ENCODE assay signal across 21 mouse cellular contexts in genomic region chr6:73645378-73645777, GRCm38 (mm10).
DNase-seq lines count a peak whose midpoint lies in the region; ATAC-seq and TF ChIP-seq lines count a peak whose summit lies in the region.
"Had no signal": no experiment of that assay in that cellular context is flagged by ENCODE, and none has a peak within 500 bp of the region (broad histone marks: within the 10 kb centered on the region; RNA-seq: fewer than 3 reads in every experiment).

No protein-coding gene starts in this region.

- H3K36me3 ChIP-seq in forebrain, embryonic 15.5 days: no peaks in the 10 kb centered on the region
- H3K36me3 ChIP-seq in forebrain, embryonic 13.5 days (ENCODE audit: poor library complexity, severe bottlenecking): no peaks in the 10 kb centered on the region
- no peaks in the 10 kb centered on the region for H3K36me3 ChIP-seq in hindbrain, embryonic 16.5 days (ENCODE audit: control insufficient read depth, insufficient read depth, low read length)
- no peaks in the 10 kb centered on the region for H3K36me3 ChIP-seq in hindbrain, embryonic 10.5 days
- H3K36me3 ChIP-seq in midbrain, postnatal 0 days (ENCODE audit: insufficient read depth, low read length): no peaks in the 10 kb centered on the region
- no peaks in the 10 kb centered on the region for H3K36me3 ChIP-seq in midbrain, embryonic 11.5 days (ENCODE audit: control insufficient read depth, insufficient read depth, low read length)
- H3K36me3 ChIP-seq: embryonic facial prominence, embryonic 15.5 days; heart, embryonic 10.5 days; hindbrain, embryonic 13.5 days; intestine, embryonic 15.5 days had no signal

- DNase-seq in hindbrain, embryonic 10.5 days (ENCODE audit: low spot score): no peak
- DNase-seq in midbrain, postnatal 0 days (ENCODE audit: low spot score): peak; percentile 25
- no peak for DNase-seq in midbrain, embryonic 11.5 days (ENCODE audit: low spot score, missing footprints)
- no peak for DNase-seq in layer of hippocampus, adult 9-11 months
- DNase-seq: adrenal gland, adult 2 months; adrenal gland, postnatal 25 days; cerebellum, adult 11 months; cerebellum, adult 9-10 months; cerebellum, postnatal 36 days; gastrocnemius, postnatal 10 days; heart, adult 18-20 months; heart, postnatal 4 days; kidney, adult 18-20 months had no signal

- no peak overlapping the region for H3K4me3 ChIP-seq in forebrain, embryonic 15.5 days
- H3K4me3 ChIP-seq in forebrain, embryonic 13.5 days: no peak overlapping the region
- no peak overlapping the region for H3K4me3 ChIP-seq in hindbrain, embryonic 16.5 days (ENCODE audit: low read length)
- no peak overlapping the region for H3K4me3 ChIP-seq in hindbrain, embryonic 10.5 days
- no peak overlapping the region for H3K4me3 ChIP-seq in midbrain, postnatal 0 days (ENCODE audit: low read depth, low read length)
- no peak overlapping the region for H3K4me3 ChIP-seq in midbrain, embryonic 11.5 days (ENCODE audit: low read depth, low read length)
- H3K4me3 ChIP-seq: embryonic facial prominence, embryonic 15.5 days; erythroblast, embryonic 14.5 days; heart, embryonic 10.5 days; hindbrain, embryonic 13.5 days; intestine, embryonic 15.5 days had no signal

- WGBS in forebrain, embryonic 15.5 days: 43% methylated on average over 2 of the region's 2 CpGs
- WGBS in forebrain, embryonic 13.5 days: 54% methylated on average over 2 of the region's 2 CpGs
- WGBS in hindbrain, embryonic 16.5 days: 67% methylated on average over 2 of the region's 2 CpGs
- WGBS in hindbrain, embryonic 10.5 days: 68% methylated on average over 2 of the region's 2 CpGs
- WGBS in midbrain, postnatal 0 days: 41% methylated on average over 2 of the region's 2 CpGs
- WGBS in midbrain, embryonic 11.5 days: 47% methylated on average over 2 of the region's 2 CpGs

- no peaks in the 10 kb centered on the region for H3K27me3 ChIP-seq in forebrain, embryonic 15.5 days
- H3K27me3 ChIP-seq in forebrain, embryonic 13.5 days: no peaks in the 10 kb centered on the region
- no peaks in the 10 kb centered on the region for H3K27me3 ChIP-seq in hindbrain, embryonic 16.5 days (replicated peaks; ENCODE audit: control insufficient read depth, insufficient read depth, low read length)
- no peaks in the 10 kb centered on the region for H3K27me3 ChIP-seq in hindbrain, embryonic 10.5 days (ENCODE audit: insufficient read depth, poor library complexity, severe bottlenecking)
- no peaks in the 10 kb centered on the region for H3K27me3 ChIP-seq in midbrain, postnatal 0 days (ENCODE audit: insufficient read depth, low read length)
- no peaks in the 10 kb centered on the region for H3K27me3 ChIP-seq in midbrain, embryonic 11.5 days (ENCODE audit: control insufficient read depth, insufficient read depth, low read length)
- H3K27me3 ChIP-seq: embryonic facial prominence, embryonic 15.5 days; hindbrain, embryonic 13.5 days; intestine, embryonic 15.5 days had no signal

- 0 out of 2 replicates have a peak overlapping the region, but pooled peaks have one; percentile 9 for H3K27ac ChIP-seq in forebrain, embryonic 15.5 days (replicated peaks)
- no peak overlapping the region for H3K27ac ChIP-seq in forebrain, embryonic 13.5 days
- H3K27ac ChIP-seq in hindbrain, embryonic 16.5 days (ENCODE audit: low read depth, low read length): no peak overlapping the region
- H3K27ac ChIP-seq in hindbrain, embryonic 10.5 days: no peak overlapping the region
- no peak overlapping the region for H3K27ac ChIP-seq in midbrain, postnatal 0 days (ENCODE audit: low read depth, low read length)
- H3K27ac ChIP-seq in midbrain, embryonic 11.5 days (ENCODE audit: low read depth, low read length): no peak overlapping the region
- H3K27ac ChIP-seq: embryonic facial prominence, embryonic 15.5 days; heart, embryonic 10.5 days; hindbrain, embryonic 13.5 days; intestine, embryonic 15.5 days had no signal

- no peak overlapping the region for H3K4me2 ChIP-seq in forebrain, embryonic 15.5 days (replicated peaks)
- no peak overlapping the region for H3K4me2 ChIP-seq in forebrain, embryonic 13.5 days
- H3K4me2 ChIP-seq in hindbrain, embryonic 16.5 days (ENCODE audit: low read length): no peak overlapping the region
- no peak overlapping the region for H3K4me2 ChIP-seq in midbrain, postnatal 0 days (ENCODE audit: low read depth, low read length, poor library complexity, severe bottlenecking)
- H3K4me2 ChIP-seq in midbrain, embryonic 11.5 days: no peak overlapping the region
- H3K4me2 ChIP-seq: embryonic facial prominence, embryonic 15.5 days; hindbrain, embryonic 13.5 days; intestine, embryonic 15.5 days had no signal

- H3K9ac ChIP-seq in forebrain, embryonic 15.5 days (replicated peaks): no peak overlapping the region
- H3K9ac ChIP-seq in forebrain, embryonic 13.5 days: no peak overlapping the region
- H3K9ac ChIP-seq in hindbrain, embryonic 16.5 days (ENCODE audit: low read depth, low read length): no peak overlapping the region
- H3K9ac ChIP-seq in midbrain, postnatal 0 days (replicated peaks; ENCODE audit: low read length, poor library complexity, severe bottlenecking): no peak overlapping the region
- no peak overlapping the region for H3K9ac ChIP-seq in midbrain, embryonic 11.5 days (ENCODE audit: low read length)
- H3K9ac ChIP-seq: embryonic facial prominence, embryonic 15.5 days; hindbrain, embryonic 13.5 days; intestine, embryonic 15.5 days had no signal

- no peak for ATAC-seq in forebrain, embryonic 15.5 days (replicated peaks)
- ATAC-seq in forebrain, embryonic 13.5 days: no peak
- 0 out of 2 replicates have a peak, but pooled peaks have one; percentile 42 for ATAC-seq in hindbrain, embryonic 16.5 days
- ATAC-seq in midbrain, postnatal 0 days (ENCODE audit: low FRiP score): no peak
- no peak for ATAC-seq in midbrain, embryonic 11.5 days (ENCODE audit: low FRiP score)
- ATAC-seq: intestine, embryonic 15.5 days had no signal

- H3K4me1 ChIP-seq in forebrain, embryonic 15.5 days: 0 out of 2 replicates have a peak, but pooled peaks cover 3% of the 10 kb centered on the region
- H3K4me1 ChIP-seq in forebrain, embryonic 13.5 days: no peaks in the 10 kb centered on the region
- H3K4me1 ChIP-seq in hindbrain, embryonic 16.5 days (ENCODE audit: control insufficient read depth, insufficient read depth, low read depth, low read length): no peaks in the 10 kb centered on the region
- H3K4me1 ChIP-seq in hindbrain, embryonic 10.5 days (replicated peaks): no peaks in the 10 kb centered on the region
- no peaks in the 10 kb centered on the region for H3K4me1 ChIP-seq in midbrain, postnatal 0 days (ENCODE audit: insufficient read depth, low read length)
- no peaks in the 10 kb centered on the region for H3K4me1 ChIP-seq in midbrain, embryonic 11.5 days (ENCODE audit: control insufficient read depth, insufficient read depth, low read length)
- H3K4me1 ChIP-seq: embryonic facial prominence, embryonic 15.5 days; heart, embryonic 10.5 days; hindbrain, embryonic 13.5 days; intestine, embryonic 15.5 days had no signal

- TF ChIP-seq CTCF in midbrain, postnatal 0 days (IDR thresholded peaks at IDR 0.05): no peak

- H3K9me3 ChIP-seq in forebrain, embryonic 15.5 days: no peaks in the 10 kb centered on the region
- no peaks in the 10 kb centered on the region for H3K9me3 ChIP-seq in forebrain, embryonic 13.5 days (replicated peaks)
- no peaks in the 10 kb centered on the region for H3K9me3 ChIP-seq in hindbrain, embryonic 16.5 days (ENCODE audit: control insufficient read depth, low read length)
- H3K9me3 ChIP-seq in hindbrain, embryonic 10.5 days: 0 out of 2 replicates have a peak, but pooled peaks cover 4% of the 10 kb centered on the region
- no peaks in the 10 kb centered on the region for H3K9me3 ChIP-seq in midbrain, postnatal 0 days (ENCODE audit: low read length)
- H3K9me3 ChIP-seq in midbrain, embryonic 11.5 days (ENCODE audit: control insufficient read depth, low read length): no peaks in the 10 kb centered on the region
- H3K9me3 ChIP-seq: embryonic facial prominence, embryonic 15.5 days; heart, embryonic 10.5 days; hindbrain, embryonic 13.5 days; intestine, embryonic 15.5 days had no signal
